Mouse (Mus musculus) embryonic facial prominence, embryonic 14.5 days (tissue): ENCODE data around the gene Fgf4. TPM values are rescaled to one million over a fixed set of nuclear protein-coding genes. Genes with fewer than 3 reads are reported as not detected.

Source experiments
- ATAC-seq: fragments of 200-750 bp; cut with Nextera tagmentation; 2 replicates; pipeline ENCODE4 v1.8.0; 2017; ENCODE audit warnings: low read depth, moderate number of reproducible peaks, moderate TSS enrichment
- DNase-seq: peaks from one replicate; pipeline ENCODE4 v3.0.0-alpha.2; 2015; ENCODE audit warnings: low spot score
- H3K27ac ChIP-seq: fragments of 300-500 bp; sonication (generic); replicated peaks from 2 replicates; pipeline ENCODE4 v1.5.1; 2014; ENCODE audit warnings: low read depth, mild to moderate bottlenecking, low read length, moderate library complexity
- H3K27me3 ChIP-seq: fragments of 300-500 bp; sonication (generic); replicated peaks from 2 replicates; pipeline ENCODE4 v1.6.1; 2014; ENCODE audit warnings: low read length; ENCODE audit not compliant: control insufficient read depth, insufficient read depth
- H3K36me3 ChIP-seq: fragments of 300-500 bp; sonication (generic); 2 replicates; pipeline ENCODE4 v1.6.1; 2014; ENCODE audit warnings: low read length, mixed read lengths; ENCODE audit not compliant: control insufficient read depth, insufficient read depth
- H3K4me1 ChIP-seq: fragments of 300-500 bp; sonication (generic); 2 replicates; pipeline ENCODE4 v1.6.1; 2014; ENCODE audit warnings: antibody characterized with exemption, low read length; ENCODE audit not compliant: control insufficient read depth, insufficient read depth
- H3K4me2 ChIP-seq: fragments of 300-500 bp; sonication (generic); 2 replicates; pipeline ENCODE4 v1.6.1; 2014; ENCODE audit warnings: low read depth, mild to moderate bottlenecking, low read length, moderate library complexity, mixed read lengths
- H3K4me3 ChIP-seq: fragments of 300-500 bp; sonication (generic); 2 replicates; pipeline ENCODE4 v1.5.1; 2014; ENCODE audit warnings: low read depth, mild to moderate bottlenecking, low read length
- H3K9ac ChIP-seq: fragments of 300-500 bp; sonication (generic); 2 replicates; pipeline ENCODE4 v1.6.1; 2014; ENCODE audit warnings: low read depth, mild to moderate bottlenecking, low read length, moderate library complexity, mixed read lengths
- H3K9me3 ChIP-seq: fragments of 300-500 bp; sonication (generic); 2 replicates; pipeline ENCODE4 v1.6.1; 2016; ENCODE audit warnings: low read length; ENCODE audit not compliant: control insufficient read depth
- WGBS: fragments of 180-500 bp; shearing (Covaris S2); extraction: QIAGEN DNeasy Blood & Tissue Kit; methylation state at CpG from one replicate; pipeline ENCODE4 v1.1.7; 2014; 5-methylcytosine and 5-hydroxymethylcytosine counted together
- polyA plus RNA-seq: library from polyadenylated mRNA; unstranded; fragments of >200 nt; fragmentation: Nextera tagmentation; extraction: Ambion mirVana; gene quantifications from 2 replicates; pipeline ENCODE4 v1.2.1, GENCODE M21; 2014

Gene Fgf4
- polyA plus RNA-seq, 1 experiment from 2014 or later, result 1.0 TPM

- ATAC-seq (no peak), DNase-seq (no peak)
- H3K27ac ChIP-seq, result no peak overlapping the region
- no peak overlapping the region for H3K9ac ChIP-seq
- H3K4me1 ChIP-seq, result peaks cover 9% of the 10 kb centered on the region; the same call in 1 of the 2 replicates
- peak overlapping the region; percentile 29 for H3K4me2 ChIP-seq
- H3K9me3 ChIP-seq, result no peaks in the 10 kb centered on the region
- peak overlapping the region; percentile 27 for H3K4me3 ChIP-seq
- H3K27me3 ChIP-seq, result peaks cover 74% of the 10 kb centered on the region
- 0% methylated on average over 14 of the region's 28 CpGs for WGBS
- no peaks in the 10 kb centered on the region for H3K36me3 ChIP-seq
These were observed 14.6 kb downstream of the Fgf4 start for GRCm38 (mm10) chr7:144861769-144862070.

GRCm38 (mm10) chr7:144862126-144862525 lies 15.0 kb downstream of the Fgf4 start:
- Histone ChIP-seq H3K4me1 (peaks cover 9% of the 10 kb centered on the region; the same call in 1 of the 2 replicates), H3K9me3 (no peaks in the 10 kb centered on the region), H3K27me3 (peaks cover 78% of the 10 kb centered on the region), H3K4me2 (no peak overlapping the region), H3K27ac (no peak overlapping the region), H3K36me3 (no peaks in the 10 kb centered on the region), H3K9ac (no peak overlapping the region), H3K4me3 (peak overlapping the region; percentile 27; the same call in 1 of the 2 replicates)
- WGBS, result 4% methylated on average over 14 of the region's 15 CpGs
- ATAC-seq, result no peak
- DNase-seq, result no peak

GRCm38 (mm10) chr7:144862712-144863111 lies 15.5 kb downstream of the Fgf4 start:
- no peaks in the 10 kb centered on the region for H3K9me3 ChIP-seq
- H3K4me3 ChIP-seq, result no peak overlapping the region
- ATAC-seq, result no peak
- H3K36me3 ChIP-seq, result no peaks in the 10 kb centered on the region
- peaks cover 78% of the 10 kb centered on the region for H3K27me3 ChIP-seq
- WGBS, result 4% methylated on average over 18 of the region's 18 CpGs
- no peak overlapping the region for H3K4me2 ChIP-seq
- H3K4me1 ChIP-seq, result peaks cover 9% of the 10 kb centered on the region; the same call in 1 of the 2 replicates
- H3K9ac ChIP-seq, result no peak overlapping the region
- DNase-seq, result no peak
- no peak overlapping the region for H3K27ac ChIP-seq

- H3K4me2 ChIP-seq, result no peak overlapping the region
- DNase-seq (no peak), ATAC-seq (no peak)
- H3K36me3 ChIP-seq, result no peaks in the 10 kb centered on the region
- no peaks in the 10 kb centered on the region for H3K9me3 ChIP-seq
- H3K27me3 ChIP-seq, result peaks cover 78% of the 10 kb centered on the region
- WGBS, result 2% methylated on average over 11 of the region's 11 CpGs
- H3K4me1 ChIP-seq, result peaks cover 9% of the 10 kb centered on the region; the same call in 1 of the 2 replicates
- no peak overlapping the region for H3K4me3 ChIP-seq
- H3K27ac ChIP-seq, result no peak overlapping the region
- H3K9ac ChIP-seq, result no peak overlapping the region
These were observed 16.0 kb downstream of the Fgf4 start for GRCm38 (mm10) chr7:144863196-144863595.

- DNase-seq, result no peak
- Histone ChIP-seq H3K4me2 (no peak overlapping the region), H3K27me3 (peaks cover 77% of the 10 kb centered on the region), H3K9ac (no peak overlapping the region), H3K36me3 (no peaks in the 10 kb centered on the region), H3K9me3 (no peaks in the 10 kb centered on the region), H3K27ac (no peak overlapping the region), H3K4me3 (no peak overlapping the region), H3K4me1 (peaks cover 9% of the 10 kb centered on the region; the same call in 1 of the 2 replicates)
- no peak for ATAC-seq
- 50% methylated on average over 3 of the region's 3 CpGs for WGBS
These were observed 17.0 kb downstream of the Fgf4 start for GRCm38 (mm10) chr7:144864160-144864670.

- Histone ChIP-seq H3K4me2 (no peak overlapping the region), H3K27me3 (peaks cover 48% of the 10 kb centered on the region), H3K27ac (no peak overlapping the region), H3K9ac (no peak overlapping the region), H3K9me3 (no peaks in the 10 kb centered on the region), H3K36me3 (no peaks in the 10 kb centered on the region), H3K4me3 (no peak overlapping the region), H3K4me1 (no peaks in the 10 kb centered on the region)
- WGBS, result 68% methylated on average over 4 of the region's 4 CpGs
- ATAC-seq (no peak), DNase-seq (no peak)
These were observed 20.0 kb downstream of the Fgf4 start for GRCm38 (mm10) chr7:144867161-144867560.

- H3K9ac ChIP-seq, result no peak overlapping the region
- WGBS, result 74% methylated on average over 8 of the region's 8 CpGs
- peaks cover 44% of the 10 kb centered on the region for H3K27me3 ChIP-seq
- no peak overlapping the region for H3K4me3 ChIP-seq
- no peak overlapping the region for H3K27ac ChIP-seq
- no peak overlapping the region for H3K4me2 ChIP-seq
- DNase-seq, result no peak
- H3K9me3 ChIP-seq, result no peaks in the 10 kb centered on the region
- no peaks in the 10 kb centered on the region for H3K36me3 ChIP-seq
- ATAC-seq, result no peak
- no peaks in the 10 kb centered on the region for H3K4me1 ChIP-seq
These were observed 20.4 kb downstream of the Fgf4 start for GRCm38 (mm10) chr7:144867602-144868001.

GRCm38 (mm10) chr7:144872420-144872819 lies 25.3 kb downstream of the Fgf4 start:
- DNase-seq, result no peak
- H3K4me1 ChIP-seq, result no peaks in the 10 kb centered on the region
- no peaks in the 10 kb centered on the region for H3K36me3 ChIP-seq
- no peak for ATAC-seq
- H3K27ac ChIP-seq, result no peak overlapping the region
- no peak overlapping the region for H3K4me3 ChIP-seq
- H3K9me3 ChIP-seq, result no peaks in the 10 kb centered on the region
- no peak overlapping the region for H3K4me2 ChIP-seq
- 58% methylated on average over 4 of the region's 4 CpGs for WGBS
- no peak overlapping the region for H3K9ac ChIP-seq
- no peaks in the 10 kb centered on the region for H3K27me3 ChIP-seq

GRCm38 (mm10) chr7:144873160-144873559 lies 26.0 kb downstream of the Fgf4 start:
- H3K27ac ChIP-seq, result no peak overlapping the region
- no peak overlapping the region for H3K4me3 ChIP-seq
- no peaks in the 10 kb centered on the region for H3K9me3 ChIP-seq
- no peak overlapping the region for H3K4me2 ChIP-seq
- WGBS, result 76% methylated on average over 4 of the region's 4 CpGs
- H3K36me3 ChIP-seq, result no peaks in the 10 kb centered on the region
- no peak overlapping the region for H3K9ac ChIP-seq
- no peak for ATAC-seq
- H3K4me1 ChIP-seq, result no peaks in the 10 kb centered on the region
- DNase-seq, result no peak
- no peaks in the 10 kb centered on the region for H3K27me3 ChIP-seq
